Mouse (Mus musculus) limb, embryonic 15.5 days (tissue): ENCODE data around the gene Fam163b. TPM values are rescaled to one million over a fixed set of nuclear protein-coding genes. Genes with fewer than 3 reads are reported as not detected.

Source experiments
- ATAC-seq: fragments of 200-750 bp; cut with Nextera tagmentation; 2 replicates; pipeline ENCODE4 v1.8.0; 2017; ENCODE audit warnings: low read depth, moderate TSS enrichment; ENCODE audit not compliant: insufficient number of reproducible peaks, low FRiP score, low TSS enrichment
- H3K27ac ChIP-seq: fragments of 300-500 bp; sonication (generic); 2 replicates; pipeline ENCODE4 v1.5.1; 2015; ENCODE audit warnings: moderate library complexity, mild to moderate bottlenecking, inconsistent platforms
- H3K27me3 ChIP-seq: fragments of 300-500 bp; sonication (generic); 2 replicates; pipeline ENCODE4 v1.6.1; 2015; ENCODE audit warnings: inconsistent platforms
- H3K36me3 ChIP-seq: fragments of 300-500 bp; sonication (generic); 2 replicates; pipeline ENCODE4 v1.6.1; 2015; ENCODE audit warnings: inconsistent platforms
- H3K4me1 ChIP-seq: fragments of 300-500 bp; sonication (generic); 2 replicates; pipeline ENCODE4 v1.6.1; 2015; ENCODE audit warnings: inconsistent platforms
- H3K4me2 ChIP-seq: fragments of 300-500 bp; sonication (generic); 2 replicates; pipeline ENCODE4 v1.6.1; 2015; ENCODE audit warnings: mild to moderate bottlenecking, inconsistent platforms
- H3K4me3 ChIP-seq: fragments of 300-500 bp; sonication (generic); 2 replicates; pipeline ENCODE4 v1.5.1; 2015; ENCODE audit warnings: mild to moderate bottlenecking, inconsistent platforms
- H3K9ac ChIP-seq: fragments of 300-500 bp; sonication (generic); 2 replicates; pipeline ENCODE4 v1.6.1; 2015; ENCODE audit warnings: inconsistent platforms
- H3K9me3 ChIP-seq: fragments of 300-500 bp; sonication (generic); 2 replicates; pipeline ENCODE4 v1.6.1; 2016; ENCODE audit warnings: inconsistent platforms
- WGBS: fragments of 180-500 bp; shearing (Covaris S2); methylation state at CpG from one replicate; pipeline ENCODE4 v1.1.7; 2015; 5-methylcytosine and 5-hydroxymethylcytosine counted together
- polyA plus RNA-seq: library from polyadenylated mRNA; unstranded; fragments of >200 nt; fragmentation: Nextera tagmentation; extraction: Ambion mirVana; gene quantifications from 2 replicates; pipeline ENCODE4 v1.2.1, GENCODE M21; 2015

Gene Fam163b
- polyA plus RNA-seq: 0.08 and 0.16 TPM in 2 replicates

DNA sequence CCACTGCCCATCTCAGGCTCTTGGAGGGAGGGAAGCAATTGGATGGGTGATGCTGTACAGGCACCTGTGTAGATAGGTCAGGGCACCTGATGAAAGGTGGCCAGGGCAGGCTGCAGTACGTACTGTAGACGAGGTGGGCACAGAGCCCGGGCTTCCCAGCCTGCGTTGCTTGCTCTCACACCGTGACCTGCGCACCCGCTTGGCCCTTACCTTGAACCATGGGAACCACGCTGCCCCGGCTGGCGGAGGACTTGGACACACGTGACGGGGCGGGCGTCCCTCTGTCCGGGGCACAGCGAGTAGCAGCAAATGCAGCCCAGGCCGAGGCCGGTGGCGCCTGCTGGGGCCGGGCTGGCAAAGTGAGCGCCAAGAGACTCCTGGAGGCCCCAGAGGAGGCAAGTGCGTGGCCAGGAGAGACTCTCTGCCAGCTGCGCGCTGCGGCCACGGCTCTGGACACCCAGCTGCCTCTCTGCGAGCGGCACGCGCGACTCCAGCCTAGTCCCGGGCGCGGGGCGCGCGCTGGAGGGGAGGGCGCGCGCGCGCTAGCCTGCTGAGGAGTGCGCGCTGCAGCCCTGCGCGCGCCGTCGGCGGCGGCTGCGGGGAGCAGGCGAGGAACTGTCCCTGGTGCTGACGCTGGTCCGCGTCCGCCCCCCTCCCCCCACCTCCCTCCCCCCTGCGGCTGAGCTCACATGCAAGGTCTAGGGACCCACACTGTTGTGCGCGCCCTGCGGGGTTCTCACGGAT lies at the start of gene Fam163b:
Gene Fam163b (minus strand): TSS at position 542 of the 744 bp plus-strand sequence.
- Histone ChIP-seq H3K4me1 (peaks cover 9% of the 10 kb centered on the region), H3K27ac (no peak within 1 kb of the TSS), H3K4me2 (peak within 1 kb of the TSS; percentile 90), H3K4me3 (peak within 1 kb of the TSS; percentile 43), H3K36me3 (no peaks in the 10 kb centered on the region), H3K9me3 (no peaks in the 10 kb centered on the region), H3K27me3 (peaks cover 45% of the 10 kb centered on the region), H3K9ac (no peak within 1 kb of the TSS)
- ATAC-seq: 0 out of 2 replicates have a peak, but pooled peaks have one; percentile 24
- 2% methylated on average over 62 of the region's 62 CpGs for WGBS

DNA sequence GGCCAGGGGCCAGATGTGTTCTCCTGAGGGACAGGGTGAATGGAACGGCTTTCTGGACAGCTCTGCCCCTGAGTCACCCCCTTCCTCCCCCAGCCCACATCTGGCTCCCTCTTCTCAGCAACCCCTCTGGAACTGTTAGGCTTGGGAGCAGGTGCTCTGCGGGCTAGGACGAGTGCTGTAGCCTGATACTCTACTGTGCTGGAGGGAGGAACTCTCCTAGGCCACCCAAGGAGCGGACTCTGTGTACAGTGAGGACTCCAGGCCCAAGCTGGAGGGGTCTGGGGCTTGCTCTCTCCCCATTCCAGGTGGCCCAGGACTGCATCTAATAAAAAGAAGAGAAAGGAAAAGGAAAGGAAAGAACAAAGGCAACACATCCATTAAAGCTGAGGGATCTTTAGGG lies 47.7 kb upstream of the Fam163b start:
- peaks cover 6% of the 10 kb centered on the region; the same call in 1 of the 2 replicates for H3K36me3 ChIP-seq
- H3K4me3 ChIP-seq: no peak overlapping the region
- no peak overlapping the region for H3K4me2 ChIP-seq
- H3K9ac ChIP-seq: no peak overlapping the region
- H3K9me3 ChIP-seq: no peaks in the 10 kb centered on the region
- ATAC-seq: no peak
- 27% methylated on average over 4 of the region's 4 CpGs for WGBS
- 0 out of 2 replicates have a peak, but pooled peaks cover 2% of the 10 kb centered on the region for H3K4me1 ChIP-seq
- no peak overlapping the region for H3K27ac ChIP-seq
- no peaks in the 10 kb centered on the region for H3K27me3 ChIP-seq

DNA sequence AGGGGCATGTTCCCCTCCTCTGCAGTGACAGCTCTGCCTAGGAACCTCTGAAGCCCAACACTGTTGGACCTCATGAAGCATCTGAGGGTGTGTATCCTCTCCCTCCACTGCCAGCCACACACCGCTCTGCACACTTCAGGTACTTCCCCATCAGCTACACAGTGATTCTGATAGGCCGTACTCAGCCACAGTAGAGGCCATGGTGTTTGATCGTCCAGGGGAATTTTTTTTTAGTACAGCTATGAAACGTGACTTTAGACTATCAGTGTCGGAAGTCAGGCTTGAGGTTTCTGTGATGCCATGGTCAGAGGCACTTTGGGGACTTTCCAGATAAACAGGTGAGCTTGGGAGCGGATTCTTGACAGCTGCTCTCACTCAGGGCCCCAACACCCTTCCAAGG lies 45.2 kb upstream of the Fam163b start:
- peaks cover 8% of the 10 kb centered on the region; the same call in 1 of the 2 replicates for H3K4me1 ChIP-seq
- 72% methylated on average over 6 of the region's 6 CpGs for WGBS
- no peak for ATAC-seq
- no peak overlapping the region for H3K27ac ChIP-seq
- H3K4me2 ChIP-seq: no peak overlapping the region
- H3K27me3 ChIP-seq: no peaks in the 10 kb centered on the region
- H3K9me3 ChIP-seq: no peaks in the 10 kb centered on the region
- no peak overlapping the region for H3K4me3 ChIP-seq
- H3K36me3 ChIP-seq: no peaks in the 10 kb centered on the region
- H3K9ac ChIP-seq: no peak overlapping the region

DNA sequence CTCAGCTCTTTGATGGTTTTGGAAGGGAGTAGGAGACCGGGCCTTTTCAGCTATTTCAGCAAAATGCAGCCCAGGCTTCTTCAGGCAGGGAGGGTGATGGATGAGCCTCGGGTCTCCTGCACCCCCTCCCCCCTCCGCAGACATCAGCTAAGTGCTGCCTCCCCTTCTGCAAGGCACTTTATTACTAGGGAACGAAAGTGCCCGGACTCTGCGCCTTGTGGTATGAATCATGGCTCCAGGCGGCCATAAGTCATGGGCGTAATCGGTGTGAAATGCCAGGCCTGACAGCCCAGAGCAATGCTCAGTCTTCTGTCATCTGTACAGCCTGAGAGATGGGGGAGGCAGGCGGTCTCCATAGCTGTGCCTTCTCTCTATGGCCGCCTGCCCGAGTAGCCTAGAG lies 41.4 kb upstream of the Fam163b start:
- Histone ChIP-seq H3K4me1 (peaks cover 14% of the 10 kb centered on the region), H3K36me3 (no peaks in the 10 kb centered on the region), H3K27me3 (no peaks in the 10 kb centered on the region), H3K9ac (no peak overlapping the region), H3K4me3 (no peak overlapping the region), H3K9me3 (no peaks in the 10 kb centered on the region), H3K4me2 (no peak overlapping the region), H3K27ac (no peak overlapping the region)
- no peak for ATAC-seq
- 22% methylated on average over 12 of the region's 12 CpGs for WGBS

DNA sequence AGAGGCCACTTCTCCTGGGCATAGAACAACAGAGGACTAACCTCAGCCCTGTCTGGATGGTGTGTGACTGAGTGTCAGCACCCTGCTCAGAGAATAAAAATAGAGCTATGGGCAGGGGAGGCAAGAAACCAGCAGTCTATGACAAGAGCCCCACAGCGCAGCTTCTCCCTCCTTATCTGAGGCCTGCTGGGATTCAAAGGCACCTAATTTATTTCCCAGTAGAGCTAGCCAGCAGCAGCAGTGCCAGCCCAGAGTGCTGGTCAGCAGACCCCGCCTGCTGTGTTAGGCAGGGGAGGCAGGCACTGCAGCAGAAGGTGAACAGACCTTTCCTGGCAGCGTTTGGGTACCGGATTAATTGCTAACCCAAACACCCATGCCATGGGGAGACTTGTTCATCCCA lies 39.6 kb upstream of the Fam163b start:
- no peak for ATAC-seq
- Histone ChIP-seq H3K9ac (no peak overlapping the region), H3K27ac (no peak overlapping the region), H3K36me3 (no peaks in the 10 kb centered on the region), H3K4me1 (peaks cover 17% of the 10 kb centered on the region), H3K9me3 (no peaks in the 10 kb centered on the region), H3K4me3 (no peak overlapping the region), H3K27me3 (no peaks in the 10 kb centered on the region), H3K4me2 (no peak overlapping the region)
- WGBS: 63% methylated on average over 4 of the region's 4 CpGs

DNA sequence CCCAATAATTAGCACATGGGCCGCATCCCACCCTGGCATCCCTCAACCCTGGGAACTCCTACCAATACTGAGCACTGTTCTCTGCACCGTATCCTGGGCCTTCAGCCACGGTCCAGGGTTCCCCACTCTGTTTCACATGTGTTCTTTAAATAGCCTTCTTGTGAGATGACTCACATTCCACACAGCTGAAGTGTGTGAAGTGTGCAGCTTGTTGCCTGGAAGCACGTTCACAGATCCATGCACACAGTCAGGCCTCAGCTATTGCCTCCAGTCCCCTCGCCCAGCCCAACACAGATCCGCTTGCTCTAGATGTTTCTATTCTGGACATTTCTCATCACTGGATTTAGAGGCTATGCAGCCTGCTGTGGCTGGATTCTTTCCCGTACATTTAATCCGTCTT lies 36.8 kb upstream of the Fam163b start:
- Histone ChIP-seq H3K4me2 (no peak overlapping the region), H3K4me1 (peaks cover 34% of the 10 kb centered on the region), H3K27me3 (no peaks in the 10 kb centered on the region), H3K4me3 (no peak overlapping the region), H3K9ac (no peak overlapping the region), H3K27ac (no peak overlapping the region), H3K9me3 (no peaks in the 10 kb centered on the region), H3K36me3 (no peaks in the 10 kb centered on the region)
- ATAC-seq: 0 out of 2 replicates have a peak, but pooled peaks have one; percentile 37
- 59% methylated on average over 8 of the region's 8 CpGs for WGBS

DNA sequence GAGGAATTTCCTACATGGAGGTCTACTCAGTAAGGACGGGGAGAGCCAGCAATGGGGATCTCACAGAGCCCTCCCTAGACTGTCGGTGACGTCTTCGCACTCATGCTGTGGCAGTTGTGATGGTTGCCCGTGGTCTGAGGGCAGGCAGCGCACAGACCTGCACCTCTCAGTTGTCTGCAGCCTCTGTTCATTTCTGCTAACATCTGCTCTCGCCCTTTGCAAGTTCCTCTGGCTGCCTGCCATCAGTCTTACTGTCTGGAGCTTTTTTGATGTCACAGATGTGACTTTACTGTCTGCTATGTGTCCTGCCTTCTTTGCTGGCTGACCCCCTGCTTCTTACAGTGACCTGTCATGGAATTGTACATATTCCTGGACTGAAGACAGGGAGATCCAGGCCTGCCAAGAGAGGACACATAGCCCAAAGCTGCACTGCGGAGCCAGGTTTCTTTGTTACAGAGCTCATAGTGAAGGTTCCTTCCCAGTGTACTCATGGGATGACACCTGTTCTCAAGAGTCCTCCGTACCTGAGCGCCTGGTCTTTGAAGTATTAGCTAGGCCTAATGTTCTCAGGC lies 33.5 kb upstream of the Fam163b start:
- no peak for ATAC-seq
- peaks cover 27% of the 10 kb centered on the region for H3K4me1 ChIP-seq
- H3K4me3 ChIP-seq: no peak overlapping the region
- WGBS: 55% methylated on average over 10 of the region's 10 CpGs
- H3K27ac ChIP-seq: no peak overlapping the region
- no peaks in the 10 kb centered on the region for H3K27me3 ChIP-seq
- no peaks in the 10 kb centered on the region for H3K9me3 ChIP-seq
- no peaks in the 10 kb centered on the region for H3K36me3 ChIP-seq
- H3K4me2 ChIP-seq: no peak overlapping the region
- no peak overlapping the region for H3K9ac ChIP-seq

DNA sequence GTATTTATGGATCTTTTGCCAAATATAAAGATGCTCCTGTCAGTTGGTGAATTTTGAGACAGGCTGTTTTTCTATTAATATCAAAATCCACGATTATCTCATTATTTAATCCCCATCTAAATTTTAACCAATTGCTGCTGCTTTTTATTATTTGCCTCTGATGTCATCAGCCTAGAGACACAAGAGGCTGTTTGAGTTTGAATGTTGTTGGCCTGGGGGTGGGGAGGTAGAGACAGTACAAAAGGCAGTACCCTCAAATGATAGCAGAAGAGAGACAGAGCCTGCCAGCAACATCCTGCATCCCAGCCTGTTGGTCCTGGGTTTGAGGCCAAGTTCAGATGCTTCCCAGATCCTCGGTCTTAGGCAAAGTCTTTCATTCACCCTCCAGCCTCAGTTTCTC lies 32.0 kb upstream of the Fam163b start:
- H3K27ac ChIP-seq: no peak overlapping the region

DNA sequence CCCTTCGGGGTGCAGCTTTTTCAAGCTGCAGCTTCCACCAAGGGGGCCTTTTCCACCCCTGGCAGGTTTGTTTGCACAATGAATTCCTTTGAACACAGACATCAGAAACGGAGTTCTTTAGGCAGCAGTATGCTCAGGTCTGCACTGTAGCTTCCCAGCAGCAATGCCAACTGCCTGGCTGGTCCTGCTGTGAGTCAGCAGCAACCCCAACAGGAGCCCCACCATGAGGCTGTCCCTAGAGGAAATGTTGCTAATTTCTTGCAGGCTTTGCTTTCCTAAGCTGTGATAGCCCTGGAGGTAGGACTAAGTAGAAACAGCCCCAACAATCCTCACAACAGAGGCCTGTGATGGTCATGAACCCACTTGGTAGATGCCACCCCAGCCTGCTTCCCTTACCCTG lies 24.7 kb upstream of the Fam163b start:
- Histone ChIP-seq H3K27me3 (no peaks in the 10 kb centered on the region), H3K36me3 (no peaks in the 10 kb centered on the region), H3K4me1 (peaks cover 19% of the 10 kb centered on the region), H3K9ac (no peak overlapping the region), H3K4me3 (no peak overlapping the region), H3K9me3 (no peaks in the 10 kb centered on the region), H3K27ac (no peak overlapping the region), H3K4me2 (no peak overlapping the region)
- WGBS: 5% methylated on average over 2 of the region's 2 CpGs
- ATAC-seq: no peak

More for the DNA sequence above, 32.0 kb upstream of the Fam163b start:
- H3K27me3 ChIP-seq: no peaks in the 10 kb centered on the region
- no peaks in the 10 kb centered on the region for H3K9me3 ChIP-seq
- H3K4me2 ChIP-seq: no peak overlapping the region
- H3K4me3 ChIP-seq: no peak overlapping the region
- ATAC-seq: no peak
- peaks cover 21% of the 10 kb centered on the region for H3K4me1 ChIP-seq
- H3K9ac ChIP-seq: no peak overlapping the region
- WGBS: 79% methylated on average over 2 of the region's 2 CpGs
- no peaks in the 10 kb centered on the region for H3K36me3 ChIP-seq

DNA sequence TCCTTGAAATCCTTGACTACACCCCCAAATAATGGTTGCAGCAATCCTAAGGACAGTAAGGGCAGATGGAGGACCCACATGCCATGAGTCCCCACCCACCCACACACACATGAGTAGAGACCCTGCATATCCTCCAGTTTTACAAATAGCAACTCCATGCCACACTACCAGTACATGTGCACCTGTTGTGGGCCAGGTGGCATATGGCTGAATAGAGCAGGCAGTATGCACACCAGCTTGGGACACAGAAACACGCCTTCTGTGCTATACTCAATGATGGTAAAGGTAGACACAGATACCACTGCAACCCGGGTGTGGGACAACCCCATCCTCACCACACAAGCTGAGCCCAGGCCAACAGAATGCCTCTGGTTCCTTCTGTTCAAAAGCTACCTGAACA lies 23.8 kb upstream of the Fam163b start:
- H3K4me3 ChIP-seq: no peak overlapping the region
- H3K4me2 ChIP-seq: no peak overlapping the region
- no peaks in the 10 kb centered on the region for H3K27me3 ChIP-seq
- 81% methylated on average over 2 of the region's 2 CpGs for WGBS
- H3K4me1 ChIP-seq: peaks cover 19% of the 10 kb centered on the region
- H3K36me3 ChIP-seq: no peaks in the 10 kb centered on the region
- ATAC-seq: no peak
- H3K9ac ChIP-seq: no peak overlapping the region
- H3K27ac ChIP-seq: no peak overlapping the region
- H3K9me3 ChIP-seq: no peaks in the 10 kb centered on the region

DNA sequence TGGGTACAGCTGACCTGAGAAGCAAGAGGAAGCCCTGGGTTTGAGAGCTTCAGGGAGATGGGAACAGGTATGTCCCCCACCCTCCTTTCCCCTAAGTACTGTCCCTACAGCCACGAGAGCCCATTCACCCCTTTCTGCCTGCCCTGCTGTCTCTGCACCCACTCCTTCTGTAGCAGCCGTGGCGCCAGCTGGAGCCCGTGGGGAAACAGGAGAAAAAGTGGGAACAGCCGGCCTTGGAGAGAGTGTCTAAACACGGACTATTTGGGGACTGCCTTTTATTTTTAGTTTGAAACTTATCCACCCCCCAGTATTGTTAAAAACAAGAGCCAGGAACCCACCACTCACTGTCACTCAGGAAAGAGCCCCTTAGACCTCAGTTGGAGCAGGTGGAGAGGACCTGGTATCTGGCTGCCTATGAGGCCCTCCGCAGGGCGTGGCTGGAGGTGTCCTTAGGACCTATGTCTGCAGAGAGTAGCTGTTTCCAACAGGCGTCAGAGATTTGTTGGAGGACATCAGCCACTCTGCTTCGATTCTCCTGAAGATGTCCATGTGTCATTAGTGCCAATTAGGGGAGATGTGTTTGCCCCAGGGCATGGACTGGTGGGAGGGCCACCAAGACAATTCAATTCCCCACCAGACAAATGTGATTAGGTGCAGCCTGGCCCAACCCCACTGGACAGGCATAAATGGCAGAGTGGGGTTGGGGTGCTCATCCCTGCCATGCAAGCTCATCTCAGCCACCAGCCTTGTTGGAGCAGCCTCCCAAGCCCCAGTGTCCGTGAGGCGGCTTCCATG lies 22.7 kb upstream of the Fam163b start, which contains the start of gene Dbh:
Gene Dbh (plus strand): TSS at position 438 of the 795 bp plus-strand sequence.
- no peak within 1 kb of the TSS for H3K9ac ChIP-seq
- no peak within 1 kb of the TSS for H3K4me2 ChIP-seq
- no peaks in the 10 kb centered on the region for H3K27me3 ChIP-seq
- H3K36me3 ChIP-seq: no peaks in the 10 kb centered on the region
- no peak within 1 kb of the TSS for H3K27ac ChIP-seq
- no peaks in the 10 kb centered on the region for H3K9me3 ChIP-seq
- no peak within 1 kb of the TSS for H3K4me3 ChIP-seq
- H3K4me1 ChIP-seq: peaks cover 19% of the 10 kb centered on the region
- WGBS: 75% methylated on average over 12 of the region's 12 CpGs
- ATAC-seq: no peak

DNA sequence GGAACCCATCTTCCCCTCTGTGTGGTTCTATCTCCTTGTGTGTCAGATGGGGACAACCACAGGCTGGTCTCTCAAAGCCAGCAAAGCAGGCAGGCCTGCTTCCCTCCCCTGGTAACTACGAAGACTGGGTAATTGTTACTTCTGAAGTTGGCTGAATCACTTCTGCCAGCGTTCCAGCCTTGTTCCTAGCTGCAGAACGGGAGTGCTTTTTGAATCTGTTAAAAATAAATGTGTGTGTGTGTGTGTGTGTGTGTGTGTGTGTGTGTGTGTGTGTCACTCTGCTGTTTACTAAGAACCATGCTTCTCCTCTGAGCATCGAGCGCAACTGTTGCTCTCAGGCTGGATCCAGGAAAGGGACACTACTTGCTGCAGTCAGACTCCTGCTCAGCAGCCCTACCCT lies 21.6 kb upstream of the Fam163b start:
- ATAC-seq: no peak
- WGBS: 52% methylated on average over 5 of the region's 5 CpGs

More for the DNA sequence above, 21.6 kb upstream of the Fam163b start:
- H3K27me3 ChIP-seq: no peaks in the 10 kb centered on the region
- no peak overlapping the region for H3K27ac ChIP-seq
- no peak overlapping the region for H3K4me2 ChIP-seq
- H3K9ac ChIP-seq: no peak overlapping the region
- H3K4me3 ChIP-seq: no peak overlapping the region
- H3K4me1 ChIP-seq: peaks cover 19% of the 10 kb centered on the region
- no peaks in the 10 kb centered on the region for H3K36me3 ChIP-seq
- H3K9me3 ChIP-seq: no peaks in the 10 kb centered on the region
